Mouse (Mus musculus) spleen, adult 2 months (tissue): Measurements from ENCODE around the gene Wdr13.

Source experiments
- CTCF ChIP-seq: fragments of 200-500 bp; IDR thresholded peaks from 2 replicates; pipeline ENCODE4 v1.5.1; 2011; ENCODE audit warnings: mild to moderate bottlenecking, inconsistent platforms; ENCODE audit not compliant: insufficient read depth, insufficient read length, insufficient replicate concordance; ENCODE audit errors: extremely low read depth
- POLR2A ChIP-seq: fragments of 200-500 bp; IDR thresholded peaks from 2 replicates; pipeline ENCODE4 v1.6.1; 2011; ENCODE audit warnings: low read depth, low read length, inconsistent platforms

DNA sequence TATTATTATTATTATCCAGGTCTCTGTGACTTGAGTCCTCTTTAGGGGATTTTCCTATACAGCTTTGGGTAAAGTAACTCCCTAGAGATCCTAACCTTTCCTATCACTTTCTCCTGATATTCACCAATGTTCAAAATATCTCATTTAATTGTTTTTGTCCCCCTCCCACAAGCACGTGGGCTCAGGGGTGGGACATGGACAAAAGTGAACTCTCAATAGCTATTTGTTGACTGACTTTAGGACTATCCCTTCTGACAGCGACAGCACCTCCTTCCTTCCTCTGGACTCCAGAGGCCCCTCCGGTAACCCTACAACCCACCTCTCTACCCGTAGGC is 42.4 kb upstream of the Wdr13 start:
- TF ChIP-seq CTCF (no peak), POLR2A (no peak)
